Mouse (Mus musculus): Measurements from ENCODE around the gene Nhp2.

The Nhp2 gene

DNA sequence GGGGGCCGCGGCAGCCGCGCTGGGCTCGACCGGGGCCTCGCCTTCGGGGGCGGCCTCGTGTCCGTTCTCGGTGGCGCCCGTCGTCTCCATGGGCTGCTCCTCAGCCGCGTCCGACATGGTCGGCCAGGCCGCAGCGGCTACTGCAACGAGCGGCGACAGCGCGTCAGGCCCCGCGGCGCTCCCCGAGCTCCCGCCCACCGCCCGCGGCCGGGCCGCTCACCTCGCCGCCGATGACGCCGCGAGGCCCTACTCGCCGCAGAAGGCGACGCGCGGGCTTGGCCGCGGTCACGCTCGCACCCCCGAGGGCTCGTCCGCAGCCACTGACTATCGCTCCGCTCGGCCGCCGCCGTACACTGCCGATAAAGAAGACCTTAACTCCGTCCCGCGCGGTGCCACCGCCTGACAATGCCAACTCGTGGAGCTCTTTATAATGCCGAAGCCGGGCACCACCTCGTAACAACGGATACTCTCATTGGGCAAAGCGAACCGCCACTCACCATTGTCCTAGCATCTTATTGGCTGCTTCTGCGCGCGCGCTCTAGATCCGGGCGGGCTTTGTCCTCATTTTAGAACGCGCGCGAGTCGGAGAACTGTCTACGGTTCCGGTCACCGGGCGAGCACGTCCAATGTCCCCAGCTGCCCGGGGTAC, 13.0 kb upstream of the Nhp2 start, which contains the start of gene Hnrnpab:
Hnrnpab (minus strand) TSS at position 401 of the 649 bp plus-strand sequence.
- WGBS, result under 1% methylated on average over 91 of the region's 91 CpGs

DNA sequence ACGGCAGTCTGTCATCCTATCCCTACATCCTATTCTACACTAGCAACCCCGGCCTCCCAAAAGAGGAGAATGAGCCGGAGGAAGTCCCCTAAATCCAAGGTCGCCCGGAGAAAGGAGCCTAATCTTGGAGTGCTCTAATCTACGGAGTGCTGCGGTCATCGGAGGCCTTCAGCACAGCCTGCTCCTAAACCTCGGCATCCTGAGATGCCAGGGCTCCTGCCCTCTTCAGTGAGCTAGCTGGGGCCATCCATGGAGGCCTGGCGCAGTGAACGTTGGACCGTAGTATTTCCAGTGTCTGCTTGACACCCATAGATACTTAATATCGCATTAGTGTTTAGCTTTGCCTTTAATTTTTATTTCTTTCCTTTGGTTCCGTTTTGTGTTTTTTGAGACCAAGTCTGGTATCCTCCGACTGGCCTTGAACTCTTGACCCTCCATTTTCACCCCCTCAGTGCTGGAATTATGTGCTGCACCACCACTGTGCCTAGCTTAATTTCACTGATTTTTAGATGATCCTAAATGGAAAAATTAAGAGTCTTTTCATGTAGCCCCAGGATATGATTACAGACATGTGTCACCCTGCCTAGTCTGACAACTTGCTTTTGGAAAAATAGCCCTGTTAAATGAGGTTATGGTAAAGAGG, 12.3 kb upstream of the Nhp2 start:
- WGBS, result 7% methylated on average over 15 of the region's 15 CpGs

DNA sequence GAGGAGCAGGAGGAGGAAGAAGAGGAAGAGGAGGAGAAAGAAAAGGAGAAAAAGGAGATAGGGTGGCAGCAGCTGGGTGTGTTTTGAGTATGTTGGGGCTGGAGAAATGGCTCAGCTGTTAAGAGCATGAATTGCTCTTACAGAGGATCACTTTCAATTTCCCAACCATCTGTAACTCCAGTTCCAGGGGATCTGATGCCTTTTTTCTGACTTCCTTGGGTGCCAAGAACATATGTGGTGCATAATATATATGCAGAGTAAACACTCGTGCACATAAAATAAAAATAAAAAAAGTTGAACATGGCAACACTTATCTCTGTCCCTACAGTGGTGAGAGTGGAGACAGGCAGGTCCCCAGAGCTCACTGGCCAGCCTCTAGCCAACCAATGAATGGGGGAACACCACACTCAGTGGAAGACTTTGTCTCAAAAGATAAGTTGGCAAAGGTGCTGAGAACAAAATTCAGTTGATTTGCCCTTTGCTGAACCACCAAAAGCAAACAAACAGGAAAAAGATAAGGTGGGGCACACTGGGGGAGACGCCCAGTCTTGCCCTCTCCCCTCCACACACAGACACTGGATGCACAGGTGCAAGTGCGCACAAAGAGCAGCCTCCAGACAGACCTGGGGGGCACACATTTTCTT, 10.1 kb upstream of the Nhp2 start:
- WGBS, result 80% methylated on average over 3 of the region's 3 CpGs

DNA sequence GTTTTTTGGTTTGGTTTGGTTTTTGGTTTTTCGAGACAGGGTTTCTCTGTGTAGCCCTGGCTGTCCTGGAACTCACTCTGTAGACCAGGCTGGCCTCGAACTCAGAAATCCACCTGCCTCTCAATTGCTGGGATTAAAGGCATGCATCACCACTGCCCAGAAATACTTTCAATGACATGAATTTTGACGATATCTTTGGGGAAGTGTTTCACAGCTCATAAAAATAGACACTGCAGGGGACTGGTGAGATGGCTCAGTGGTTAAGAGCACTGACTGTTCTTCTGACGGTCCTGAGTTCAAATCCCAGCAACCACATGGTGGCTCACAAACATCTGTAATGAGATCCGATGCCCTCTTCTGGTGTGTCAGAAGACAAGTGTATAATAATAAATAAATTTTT, 9.6 kb upstream of the Nhp2 start:
- WGBS, result 77% methylated on average over 5 of the region's 5 CpGs

DNA sequence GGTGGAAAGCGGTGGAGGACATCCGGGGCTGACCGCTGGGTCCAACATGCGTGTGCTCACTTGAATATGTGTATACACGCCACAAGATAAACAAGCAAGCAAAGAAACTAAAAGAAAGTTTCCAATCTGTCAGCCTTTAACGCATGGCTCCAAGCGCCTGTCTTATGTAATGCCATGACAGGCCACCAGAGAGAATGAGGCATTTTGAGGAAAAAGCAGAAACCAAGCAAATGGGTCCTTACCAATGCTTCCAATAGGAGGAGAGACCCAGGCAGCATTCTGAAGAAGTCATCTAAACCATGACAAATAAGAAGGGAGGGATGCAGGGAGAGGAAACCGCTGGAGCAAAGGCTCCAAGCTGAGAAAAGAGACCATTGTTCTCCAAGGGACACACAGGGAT, 5.3 kb upstream of the Nhp2 start:
- 75% methylated on average over 8 of the region's 8 CpGs for WGBS

DNA sequence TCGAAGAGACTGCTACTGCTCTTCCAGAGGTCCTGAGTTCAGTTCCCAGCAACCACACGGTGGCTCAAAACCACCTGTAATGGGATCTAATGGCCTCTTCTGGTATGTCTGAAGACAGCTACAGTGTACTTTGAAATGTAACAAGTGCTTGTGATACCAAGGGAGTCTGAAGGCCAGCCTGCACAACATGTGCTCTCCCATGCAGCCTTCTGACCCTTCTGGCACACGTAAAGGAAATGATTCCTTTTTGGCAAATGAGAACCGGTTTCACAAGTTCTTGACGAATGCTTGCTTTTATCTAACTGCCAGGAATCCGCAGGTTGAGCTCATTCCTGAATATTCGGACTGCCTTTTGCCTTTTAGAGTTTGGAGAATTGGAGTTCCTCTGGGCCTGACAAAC, 4.4 kb upstream of the Nhp2 start:
- 37% methylated on average over 7 of the region's 7 CpGs for WGBS

DNA sequence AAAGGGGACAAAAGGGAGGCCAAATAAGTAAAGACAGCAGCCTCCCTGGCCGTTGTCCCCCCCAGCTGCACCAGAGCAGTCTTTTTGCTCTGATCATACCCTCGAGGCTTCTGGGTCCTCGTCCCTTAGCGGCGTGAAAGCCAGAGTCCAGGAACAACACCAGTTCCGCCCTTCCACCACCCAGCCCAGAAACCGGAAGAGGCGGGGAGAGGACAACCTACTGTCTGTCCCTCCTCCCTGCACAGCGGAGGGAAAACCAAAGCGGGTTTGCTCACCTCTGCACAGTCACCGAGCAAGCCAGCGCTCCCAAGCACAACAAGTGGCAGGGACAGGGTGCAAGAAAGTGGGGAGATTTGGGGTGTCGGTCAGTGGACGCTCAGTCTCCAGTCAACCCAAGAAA, 3.9 kb upstream of the Nhp2 start:
- WGBS, result 4% methylated on average over 14 of the region's 14 CpGs

DNA sequence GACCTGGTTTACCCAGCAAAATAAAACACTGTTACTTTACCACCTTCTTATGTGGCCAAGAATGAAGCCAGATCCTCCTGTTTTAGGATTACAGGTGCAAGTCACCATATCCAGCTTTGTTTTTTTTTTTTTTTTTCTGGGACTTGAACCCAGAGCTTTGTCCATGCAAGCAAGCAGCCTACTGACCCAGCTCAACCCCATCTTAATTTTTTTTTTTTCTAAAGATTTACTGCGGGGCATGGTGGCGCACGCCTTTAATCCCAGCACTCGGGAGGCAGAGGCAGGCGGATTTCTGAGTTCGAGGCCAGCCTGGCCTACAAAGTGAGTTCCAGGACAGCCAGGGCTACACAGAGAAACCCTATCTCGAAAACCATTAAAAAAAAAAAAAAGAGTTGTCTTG, 3.4 kb upstream of the Nhp2 start:
- WGBS, result 92% methylated on average over 7 of the region's 7 CpGs

DNA sequence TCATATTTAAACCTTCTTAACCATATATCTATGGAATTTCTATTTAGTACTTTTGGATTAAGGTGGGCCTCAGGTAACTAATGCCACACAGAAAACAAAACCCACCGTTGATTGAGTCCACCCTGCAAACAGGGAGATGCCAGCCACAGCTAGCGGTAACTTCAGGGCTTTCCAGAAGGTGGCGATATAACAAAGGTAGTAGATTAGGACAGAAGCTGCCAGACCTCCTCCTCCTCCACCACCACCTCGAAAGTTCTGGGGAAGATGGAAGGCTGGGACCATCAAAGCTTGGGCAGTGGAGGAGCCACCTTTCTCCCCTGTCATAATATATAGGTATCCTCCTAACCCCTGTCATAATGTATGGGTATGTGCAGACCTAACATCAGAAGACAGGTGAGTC, 1.8 kb upstream of the Nhp2 start:
- WGBS, result under 1% methylated on average over 4 of the region's 4 CpGs

DNA sequence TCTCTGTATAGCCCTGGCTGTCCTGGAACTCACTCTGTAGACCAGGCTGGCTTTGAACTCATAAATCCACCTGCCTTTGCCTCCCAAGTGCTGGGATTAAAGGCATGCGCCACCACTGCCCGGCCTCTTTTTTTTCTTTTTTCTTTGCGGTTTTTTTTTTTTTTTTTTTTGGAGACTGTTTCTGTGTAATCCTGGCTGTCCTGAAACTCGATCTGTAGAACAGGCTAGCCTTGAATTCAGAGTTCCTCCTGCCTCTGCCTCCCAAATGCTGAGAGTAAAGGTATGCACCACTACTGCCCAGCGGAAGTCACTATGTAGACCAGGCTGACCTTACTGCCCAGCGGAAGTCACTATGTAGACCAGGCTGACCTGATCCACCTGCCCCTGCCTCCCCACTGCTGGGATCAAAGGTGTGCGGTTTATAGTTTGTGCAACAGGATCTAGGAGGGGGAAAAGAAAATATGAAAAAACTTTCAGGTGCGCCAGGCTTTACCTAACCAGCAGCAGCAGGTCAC, 584 bp upstream of the Nhp2 start:
- 50% methylated on average over 8 of the region's 8 CpGs for WGBS

DNA sequence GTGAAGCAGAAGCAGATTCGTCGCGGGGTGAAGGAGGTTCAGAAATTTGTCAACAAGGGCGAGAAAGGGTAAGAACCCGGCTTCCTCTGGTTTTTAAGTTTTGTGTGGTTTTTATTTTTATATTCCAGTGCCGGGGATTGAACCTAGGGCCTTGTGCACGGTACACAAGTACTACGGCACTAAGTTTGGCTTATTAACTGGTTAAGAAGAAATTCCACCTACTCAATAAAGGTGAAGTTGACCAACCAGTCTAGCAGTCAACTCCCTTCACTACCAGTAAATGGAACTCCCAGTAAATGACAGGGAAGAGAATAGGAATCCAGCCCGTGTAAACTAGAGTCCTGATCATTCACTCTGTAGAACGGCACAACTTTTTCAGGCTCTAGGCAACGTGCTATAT, 549 bp downstream of the Nhp2 start:
- WGBS, result 2% methylated on average over 11 of the region's 11 CpGs

DNA sequence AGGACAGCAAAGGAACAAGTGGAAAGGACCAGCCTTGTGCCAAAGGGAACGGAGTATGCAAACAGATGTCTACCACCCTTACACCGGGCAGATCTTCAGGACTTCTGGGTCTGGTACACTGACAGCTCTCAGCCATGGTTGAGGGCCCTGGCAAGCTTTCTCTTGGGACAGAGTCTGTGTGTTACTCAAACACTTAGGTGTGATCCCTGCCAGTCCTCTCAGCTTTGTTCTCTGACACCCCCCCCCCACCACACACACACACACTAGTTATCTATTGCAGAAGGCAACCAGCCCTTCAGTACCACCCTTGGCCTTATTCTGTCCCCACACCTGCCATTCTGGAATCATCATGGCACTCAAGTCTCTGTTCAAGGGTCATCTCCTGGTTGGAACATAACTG, 2.2 kb downstream of the Nhp2 start:
- WGBS, result 80% methylated on average over 2 of the region's 2 CpGs

DNA sequence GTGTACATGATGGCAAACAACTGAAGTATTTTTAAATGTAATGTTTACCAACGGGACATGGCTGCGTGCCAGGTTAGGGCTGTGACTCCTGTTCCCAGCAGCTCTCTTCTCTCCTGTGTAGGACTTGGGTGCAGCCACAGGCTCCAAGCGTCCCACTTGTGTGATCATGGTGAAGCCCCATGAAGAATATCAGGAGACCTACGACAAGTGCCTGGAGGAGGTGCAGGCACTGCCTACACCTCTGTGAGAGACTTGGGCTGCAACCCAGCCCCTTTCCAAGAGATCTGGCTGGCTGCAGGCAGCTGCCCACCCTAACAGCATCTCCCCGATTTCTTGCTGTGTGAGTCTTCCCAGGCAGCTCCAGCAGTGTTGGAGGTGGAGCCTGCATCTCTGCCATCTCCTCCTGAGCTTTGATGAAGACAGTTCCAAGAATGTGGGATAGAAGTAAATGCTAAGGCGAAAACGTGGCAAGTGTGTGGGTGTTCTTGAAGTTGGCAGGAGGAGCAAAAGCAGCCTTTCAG, 3.5 kb downstream of the Nhp2 start:
- WGBS, result 47% methylated on average over 7 of the region's 7 CpGs

DNA sequence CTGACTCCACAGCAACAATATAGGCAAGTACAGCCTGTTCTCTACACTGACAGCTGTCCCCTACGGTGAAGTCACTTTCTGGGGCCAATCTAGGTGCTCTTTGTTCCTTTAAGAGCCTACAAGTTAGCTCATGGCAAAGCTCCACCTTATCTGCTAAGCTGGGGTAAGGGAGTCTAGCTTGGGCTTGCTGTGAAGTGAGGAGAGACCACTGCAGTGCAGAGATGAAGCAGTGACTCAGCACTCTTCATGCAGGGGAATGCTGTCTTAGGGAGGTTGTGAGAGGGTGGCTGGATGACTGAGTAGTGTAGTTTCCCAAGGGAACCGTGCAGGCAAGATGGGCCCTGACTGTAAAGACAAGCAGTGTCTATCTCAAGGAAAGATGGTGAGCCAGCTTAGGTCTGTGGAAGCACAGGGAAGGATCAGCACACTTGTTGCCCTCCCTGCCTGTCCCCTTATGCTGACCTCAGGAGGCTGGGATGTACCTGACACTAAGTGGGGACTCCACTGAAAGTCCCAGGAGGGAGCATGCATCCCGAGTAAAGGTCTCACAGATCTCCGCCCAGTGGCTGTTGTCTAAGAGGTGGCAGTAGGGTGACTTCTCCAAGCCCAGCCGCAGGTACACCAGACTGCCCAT, 5.8 kb downstream of the Nhp2 start:
- 74% methylated on average over 5 of the region's 5 CpGs for whole genome bisulfite sequencing

DNA sequence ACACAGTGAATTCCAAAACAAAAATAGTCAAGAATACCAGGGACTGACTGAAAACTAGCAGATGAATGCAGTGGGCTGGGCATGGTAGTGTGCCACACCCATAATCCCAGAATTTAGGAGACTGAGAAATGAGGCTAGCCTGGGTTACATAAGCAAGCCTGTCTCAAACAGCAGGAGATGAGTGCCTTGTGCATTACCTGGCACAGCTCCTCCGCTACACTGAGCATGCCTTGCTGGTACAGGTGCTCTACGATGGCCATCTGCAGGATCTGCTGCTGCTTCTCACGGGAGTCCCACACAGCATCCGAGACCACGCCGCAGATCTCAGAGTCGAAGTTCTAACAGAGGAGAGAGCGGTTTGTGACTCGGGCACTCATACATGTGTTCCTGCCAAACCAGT, 7.9 kb downstream of the Nhp2 start:
- 59% methylated on average over 9 of the region's 9 CpGs for WGBS

DNA sequence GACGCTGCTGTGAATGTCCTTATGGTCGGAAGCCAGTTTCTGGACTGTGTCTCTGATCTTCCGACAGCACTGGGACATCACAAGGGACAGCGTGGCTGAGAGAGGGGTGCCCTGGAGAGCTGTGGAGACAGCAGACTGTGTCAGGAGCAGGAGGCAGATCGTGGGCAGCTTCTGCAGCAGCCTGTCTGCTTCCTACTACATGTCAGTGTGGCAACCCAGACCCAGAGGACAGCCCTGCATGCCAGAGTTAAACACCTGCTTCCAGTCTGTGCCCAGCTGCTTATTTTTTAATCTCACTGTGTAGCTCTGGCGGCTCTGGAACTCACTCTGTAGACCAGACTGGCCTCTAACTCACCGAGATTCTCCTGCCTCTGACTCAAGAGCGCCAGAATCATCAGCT, 8.4 kb downstream of the Nhp2 start:
- 63% methylated on average over 8 of the region's 8 CpGs for WGBS

DNA sequence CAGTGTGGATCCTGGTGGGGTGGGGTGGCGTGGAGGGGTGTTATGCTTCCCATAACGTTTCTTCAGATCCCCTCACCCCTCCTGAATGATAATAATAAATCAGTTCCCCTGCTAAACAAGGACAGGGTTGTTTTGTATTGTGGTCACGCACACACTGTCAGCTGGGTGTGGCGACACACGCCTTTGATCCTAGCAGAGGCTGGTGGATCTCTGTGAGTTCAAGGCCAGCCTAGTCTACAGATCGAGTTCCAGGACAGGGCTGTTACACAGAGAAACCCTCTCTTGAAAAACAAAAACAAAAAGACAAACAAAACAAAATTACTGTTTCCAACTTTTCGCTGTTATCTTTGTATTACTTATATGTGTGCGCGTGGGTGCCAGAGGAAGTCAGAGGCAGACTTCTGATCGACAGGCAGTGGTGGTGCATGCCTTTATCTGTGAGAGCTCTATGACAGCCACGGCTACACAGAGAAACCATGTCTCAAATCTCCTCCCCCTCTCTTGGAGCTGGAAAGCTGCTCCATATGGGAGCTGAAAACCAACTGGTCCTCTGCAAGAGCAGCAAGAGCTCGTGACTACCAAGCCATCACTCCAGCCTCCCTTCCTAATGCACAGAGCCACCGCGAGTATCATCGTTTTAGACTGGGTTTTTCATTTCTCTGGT, 10.2 kb downstream of the Nhp2 start:
- WGBS, result 57% methylated on average over 15 of the region's 15 CpGs

DNA sequence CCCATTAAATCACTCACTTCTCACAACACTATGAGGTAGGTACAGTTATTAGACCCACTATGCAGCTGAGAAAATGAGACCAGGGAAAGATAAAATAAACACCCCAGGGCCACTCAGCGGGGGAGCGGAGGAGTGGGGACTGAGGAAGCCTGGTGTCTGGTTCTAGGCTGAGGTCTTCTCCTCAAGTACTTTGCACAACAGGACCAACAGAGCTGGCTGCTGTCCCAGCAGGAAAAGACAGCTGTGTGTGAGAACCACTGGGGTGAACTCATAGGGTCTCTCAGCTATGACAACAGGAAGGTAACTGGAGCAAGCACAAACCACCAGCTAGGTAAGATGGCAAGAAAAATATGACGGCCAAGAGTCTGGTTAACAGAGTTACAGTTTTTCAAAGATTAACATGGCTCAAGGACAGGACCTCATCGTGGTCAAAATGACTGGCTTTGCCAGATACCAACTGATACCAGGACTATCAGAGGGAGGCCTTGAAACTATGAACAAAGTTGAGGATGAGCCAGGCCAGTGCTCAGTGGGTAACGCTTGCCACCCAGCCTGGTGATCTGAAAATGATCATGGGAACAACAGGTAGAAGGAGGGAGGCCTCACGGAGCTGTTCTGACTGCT, 12.7 kb downstream of the Nhp2 start:
- 81% methylated on average over 6 of the region's 6 CpGs for WGBS

DNA sequence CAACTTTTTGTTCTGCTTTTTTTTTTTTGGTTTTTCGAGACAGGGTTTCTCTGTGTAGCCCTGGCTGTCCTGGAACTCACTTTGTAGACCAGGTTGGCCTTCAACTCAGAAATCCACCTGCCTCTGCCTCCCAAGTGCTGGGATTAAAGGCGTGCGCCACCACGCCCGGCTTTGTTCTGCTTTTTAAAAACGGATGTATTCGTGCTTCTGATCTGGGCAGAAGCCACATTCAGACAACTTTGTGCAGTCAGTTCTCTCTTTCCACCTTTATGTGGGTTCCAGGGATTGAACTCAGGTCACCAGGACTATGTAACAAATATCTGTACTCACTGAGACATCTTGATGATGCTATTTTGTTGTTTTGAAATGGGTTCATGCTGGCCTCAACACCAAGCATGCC, 13.7 kb downstream of the Nhp2 start:
- 88% methylated on average over 7 of the region's 7 CpGs for WGBS

DNA sequence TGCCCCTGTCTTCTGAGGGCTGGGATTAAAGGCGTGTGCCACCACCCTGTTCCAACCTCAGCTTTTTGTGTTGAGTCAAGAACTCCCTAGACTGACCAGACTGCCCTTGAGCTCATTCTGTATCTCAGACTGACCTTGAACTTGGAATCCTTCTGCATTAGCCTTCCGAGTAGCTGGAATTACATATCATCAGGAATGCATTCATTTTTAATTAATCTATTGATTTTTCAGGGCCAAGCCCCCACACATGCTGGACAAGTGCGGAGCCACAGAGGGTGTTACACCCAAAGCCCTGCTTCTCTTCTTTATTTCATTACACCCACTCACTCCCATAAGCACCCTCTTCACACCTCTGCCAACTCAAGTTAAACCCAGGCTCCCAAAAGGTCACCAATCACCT, 14.2 kb downstream of the Nhp2 start:
- WGBS, result 88% methylated on average over 3 of the region's 3 CpGs

DNA sequence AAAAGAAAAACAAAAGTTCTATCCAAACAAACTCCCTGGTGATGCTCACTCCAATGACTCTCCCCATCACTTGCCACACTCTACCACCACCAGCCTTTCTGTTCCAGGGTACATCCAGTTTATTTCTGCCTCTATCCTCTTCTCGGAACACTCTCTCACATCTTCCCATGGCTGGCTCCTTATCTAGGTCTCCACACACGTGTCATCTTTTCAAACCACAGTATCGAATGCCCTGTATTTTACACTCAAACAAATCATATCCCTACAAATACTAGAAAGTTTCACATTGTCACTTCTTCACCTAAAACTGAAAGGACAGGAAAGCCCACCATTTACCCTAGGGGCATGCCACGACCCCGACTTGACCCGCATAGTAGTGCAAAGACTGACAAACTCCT, 15.6 kb downstream of the Nhp2 start:
- WGBS, result 2% methylated on average over 6 of the region's 6 CpGs

Measured in cerebral cortex, adult 2 months (tissue).